Mouse (Mus musculus): ENCODE results near the gene Kcnn1. TPM values are rescaled to one million over a fixed set of nuclear protein-coding genes. Genes with fewer than 3 reads are reported as not detected.

Kcnn1 gene
- polyA plus RNA-seq, 1 experiment from 2014 or later, result 4.3 TPM

DNA sequence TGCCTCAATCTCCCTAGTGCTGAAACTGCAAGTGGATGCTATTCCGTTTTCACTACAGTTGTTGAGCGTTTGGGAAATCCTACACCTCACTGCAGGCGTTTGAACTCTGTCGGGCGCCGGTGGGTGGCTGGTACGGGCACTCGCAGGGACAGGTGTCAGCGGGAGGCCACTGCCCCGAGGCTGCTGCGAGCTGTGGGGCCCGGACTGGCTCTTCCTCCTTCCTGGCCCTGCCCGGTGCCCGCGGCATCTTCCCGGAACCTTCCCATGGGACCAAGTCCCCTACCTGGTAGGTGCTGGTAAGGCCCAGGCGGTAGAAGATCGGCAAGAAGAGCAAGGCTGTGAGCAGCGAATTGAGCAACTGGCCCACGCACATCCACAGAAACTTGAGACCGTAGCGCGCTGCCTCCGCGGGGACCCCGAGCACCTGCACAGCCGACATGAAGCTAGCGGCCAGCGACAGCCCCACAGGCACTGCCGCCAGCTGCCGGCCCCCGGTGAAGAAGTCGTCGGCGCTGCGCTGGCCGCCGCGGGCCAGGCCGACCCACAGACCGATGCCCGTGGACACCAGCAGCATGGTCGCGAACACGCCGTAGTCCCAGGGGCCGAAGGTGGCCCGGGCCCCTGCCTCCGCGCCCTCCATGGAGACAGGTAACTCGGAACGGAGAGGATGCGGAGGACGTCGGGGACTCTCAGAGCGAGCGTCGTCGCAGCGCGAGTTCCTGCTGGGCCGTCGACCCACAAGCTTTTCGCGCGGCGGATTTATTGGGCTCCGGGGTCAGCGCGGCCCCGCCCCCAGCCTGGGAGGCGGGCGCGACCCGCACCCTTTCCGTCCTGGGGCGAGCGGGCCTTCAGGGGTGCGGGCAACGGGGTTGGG lies 29.2 kb upstream of the Kcnn1 start, which contains the start of gene Slc5a5:
Gene Slc5a5, minus strand, starts transcription at position 736 of the 874 bp plus-strand sequence.
- Histone ChIP-seq H3K4me1 (peaks cover 33% of the 10 kb centered on the region), H3K36me3 (peaks cover 33% of the 10 kb centered on the region), H3K27ac (no peak within 1 kb of the TSS), H3K9me3 (peaks cover 3% of the 10 kb centered on the region; the same call in 1 of the 2 replicates), H3K4me2 (replicated peaks) (peak within 1 kb of the TSS; percentile 66), H3K4me3 (peak within 1 kb of the TSS; percentile 40), H3K27me3 (peaks cover 67% of the 10 kb centered on the region), H3K9ac (peak within 1 kb of the TSS; percentile 62)
- ATAC-seq (ENCODE audit: low FRiP score, low read depth), result no peak
- WGBS, result 1% methylated on average over 80 of the region's 80 CpGs

DNA sequence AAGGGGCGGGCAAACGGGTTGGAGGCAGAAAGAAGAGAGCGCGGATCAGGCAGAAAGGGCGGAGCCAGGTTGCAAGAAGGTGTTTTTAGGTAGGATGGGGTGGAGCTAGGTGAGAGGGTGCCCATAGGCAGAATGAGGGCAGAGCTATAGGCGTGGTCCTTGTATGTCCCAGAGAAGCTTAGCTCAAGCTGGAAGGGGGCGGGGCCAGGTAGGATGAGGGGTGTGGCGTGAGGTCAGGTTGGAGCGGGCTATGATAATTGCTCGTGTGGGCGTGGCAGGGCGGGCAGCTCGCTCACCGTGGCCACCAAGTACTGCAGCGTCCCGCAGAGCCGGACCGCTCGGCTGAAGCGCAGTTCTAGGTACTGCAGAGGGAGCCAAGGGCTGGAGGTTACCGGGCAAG lies 28.3 kb upstream of the Kcnn1 start:
- Histone ChIP-seq H3K4me3 (0 out of 2 replicates have a peak overlapping the region, but pooled peaks have one; percentile 10), H3K9me3 (peaks cover 6% of the 10 kb centered on the region; the same call in 1 of the 2 replicates), H3K4me1 (peaks cover 31% of the 10 kb centered on the region), H3K36me3 (peaks cover 31% of the 10 kb centered on the region), H3K9ac (no peak overlapping the region), H3K27me3 (peaks cover 67% of the 10 kb centered on the region), H3K4me2 (replicated peaks) (no peak overlapping the region; the same call in 1 of the 2 replicates), H3K27ac (no peak overlapping the region)
- ATAC-seq (ENCODE audit: low FRiP score, low read depth), result no peak
- WGBS, result 2% methylated on average over 21 of the region's 21 CpGs

DNA sequence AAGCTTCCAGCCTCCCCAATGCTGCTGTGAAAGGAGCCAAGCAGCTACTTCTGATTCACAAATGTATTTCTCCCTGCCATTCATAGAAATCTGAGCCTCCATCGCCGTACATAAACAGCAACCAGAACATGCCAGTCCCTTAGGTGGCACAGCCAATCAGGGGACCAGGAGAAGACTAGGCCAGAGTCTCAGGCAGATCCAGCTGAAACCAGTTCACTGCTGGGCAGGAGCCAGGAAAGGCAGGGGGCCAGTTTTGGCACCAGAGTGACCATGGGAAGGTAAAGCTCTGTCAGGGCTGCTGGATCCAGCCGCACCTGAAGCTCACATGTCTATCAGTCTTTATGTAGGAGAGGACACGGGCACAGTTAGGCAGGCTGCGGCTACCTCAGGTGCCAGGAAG lies 27.6 kb upstream of the Kcnn1 start:
- Histone ChIP-seq H3K4me2 (replicated peaks) (no peak overlapping the region), H3K4me3 (no peak overlapping the region), H3K4me1 (peaks cover 24% of the 10 kb centered on the region), H3K27ac (no peak overlapping the region), H3K27me3 (peaks cover 72% of the 10 kb centered on the region), H3K9me3 (peaks cover 8% of the 10 kb centered on the region; the same call in 1 of the 2 replicates), H3K9ac (no peak overlapping the region), H3K36me3 (peaks cover 26% of the 10 kb centered on the region)
- 93% methylated on average over 5 of the region's 5 CpGs for WGBS
- no peak for ATAC-seq (ENCODE audit: low FRiP score, low read depth)

DNA sequence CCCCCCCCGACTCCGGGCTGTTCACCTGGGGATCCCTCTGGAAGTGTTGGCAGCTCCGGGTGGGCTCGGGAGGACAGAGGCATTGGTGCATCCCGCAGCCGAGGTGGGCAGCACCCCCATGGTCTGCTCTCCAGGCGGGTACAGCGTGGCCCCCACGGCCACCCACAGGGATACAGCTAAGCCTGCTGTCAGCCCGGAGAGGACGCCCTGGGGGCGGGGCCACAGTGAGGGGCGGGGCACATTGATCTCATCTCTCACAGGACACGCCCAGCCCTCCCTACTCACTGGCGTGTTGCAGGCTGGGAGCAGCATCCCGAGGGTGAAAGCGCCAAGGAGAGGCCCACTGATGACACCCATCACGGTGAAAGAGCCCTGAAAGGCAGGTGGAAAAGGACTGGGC lies 24.6 kb upstream of the Kcnn1 start:
- Histone ChIP-seq H3K27me3 (peaks cover 47% of the 10 kb centered on the region), H3K9ac (no peak overlapping the region), H3K4me1 (peaks cover 12% of the 10 kb centered on the region), H3K4me3 (no peak overlapping the region), H3K4me2 (replicated peaks) (no peak overlapping the region), H3K27ac (no peak overlapping the region), H3K36me3 (no peaks in the 10 kb centered on the region), H3K9me3 (peaks cover 8% of the 10 kb centered on the region; the same call in 1 of the 2 replicates)
- ATAC-seq (ENCODE audit: low FRiP score, low read depth), result no peak
- WGBS, result 4% methylated on average over 17 of the region's 18 CpGs

DNA sequence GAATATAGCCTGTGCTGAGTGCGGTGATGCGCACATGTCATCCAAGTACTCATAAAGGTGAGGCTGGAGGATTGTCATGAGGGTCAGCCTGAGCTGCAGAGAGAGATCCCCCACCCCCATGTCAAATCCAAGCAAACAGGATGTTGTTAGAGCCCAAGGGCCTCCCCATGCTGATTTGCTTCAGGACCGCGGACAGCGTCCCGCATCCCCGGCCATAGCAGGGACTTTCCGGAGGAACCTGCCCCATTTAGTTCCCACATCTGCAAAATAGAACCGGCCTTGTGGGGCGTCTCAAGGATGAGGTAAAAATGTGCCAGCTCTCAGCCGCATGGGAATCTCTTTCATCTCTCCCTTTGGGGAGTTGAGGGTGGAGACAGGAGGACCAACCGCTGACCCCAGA lies 22.6 kb upstream of the Kcnn1 start:
- H3K9ac ChIP-seq, result no peak overlapping the region
- peaks cover 6% of the 10 kb centered on the region; the same call in 1 of the 2 replicates for H3K9me3 ChIP-seq
- H3K27me3 ChIP-seq, result peaks cover 27% of the 10 kb centered on the region
- H3K4me3 ChIP-seq, result no peak overlapping the region
- H3K4me1 ChIP-seq, result peaks cover 4% of the 10 kb centered on the region
- H3K36me3 ChIP-seq, result no peaks in the 10 kb centered on the region
- ATAC-seq (ENCODE audit: low FRiP score, low read depth), result no peak
- H3K4me2 ChIP-seq (replicated peaks), result no peak overlapping the region
- no peak overlapping the region for H3K27ac ChIP-seq
- 10% methylated on average over 12 of the region's 12 CpGs for WGBS

DNA sequence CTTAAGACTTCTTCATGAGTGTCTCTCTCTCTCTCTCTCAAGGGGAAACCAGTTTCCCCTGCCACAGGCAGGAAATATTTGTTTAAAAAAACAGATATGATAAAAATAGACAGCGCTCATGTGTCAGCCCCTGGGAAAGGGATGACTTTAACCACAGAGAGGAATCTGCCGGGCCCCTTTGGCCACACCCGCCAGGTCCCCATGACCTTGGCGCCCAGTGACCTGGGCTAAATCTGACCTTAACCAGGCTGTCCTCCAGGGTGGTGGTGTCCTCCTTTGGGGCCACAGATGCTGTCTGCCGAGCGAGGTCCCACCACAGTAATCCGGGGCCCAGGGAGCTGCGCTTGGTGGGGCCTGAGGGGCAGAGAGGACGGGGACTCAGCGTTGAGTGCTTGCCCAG lies 21.6 kb upstream of the Kcnn1 start:
- no peak overlapping the region for H3K9ac ChIP-seq
- H3K4me2 ChIP-seq (replicated peaks), result no peak overlapping the region
- H3K27me3 ChIP-seq, result peaks cover 17% of the 10 kb centered on the region
- peaks cover 5% of the 10 kb centered on the region; the same call in 1 of the 2 replicates for H3K9me3 ChIP-seq
- ATAC-seq (ENCODE audit: low FRiP score, low read depth), result no peak
- no peak overlapping the region for H3K27ac ChIP-seq
- no peaks in the 10 kb centered on the region for H3K36me3 ChIP-seq
- no peak overlapping the region for H3K4me3 ChIP-seq
- H3K4me1 ChIP-seq, result peaks cover 14% of the 10 kb centered on the region
- WGBS, result 87% methylated on average over 10 of the region's 10 CpGs

DNA sequence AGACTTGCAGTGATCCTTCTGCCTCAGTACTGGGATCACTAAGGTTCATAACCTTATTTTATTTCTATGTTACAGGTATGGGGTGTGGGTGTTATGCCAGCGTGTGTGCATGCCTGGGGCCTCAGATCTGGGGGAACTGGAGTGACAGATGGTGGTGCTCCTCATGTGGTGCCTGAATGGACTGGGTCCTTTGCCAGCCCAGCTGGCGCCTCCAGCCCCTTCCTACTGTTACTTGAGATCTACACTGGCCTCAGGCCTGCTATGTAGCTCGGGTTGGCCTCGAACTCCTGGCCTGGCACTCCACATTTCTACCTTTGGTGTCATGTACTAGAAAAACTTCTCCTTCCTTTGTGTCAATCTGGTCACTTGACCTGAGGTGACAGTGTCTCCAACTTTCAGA lies 21.1 kb upstream of the Kcnn1 start:
- H3K36me3 ChIP-seq, result no peaks in the 10 kb centered on the region
- no peak for ATAC-seq (ENCODE audit: low FRiP score, low read depth)
- no peak overlapping the region for H3K4me3 ChIP-seq
- WGBS, result 83% methylated on average over 4 of the region's 4 CpGs
- H3K27me3 ChIP-seq, result peaks cover 12% of the 10 kb centered on the region
- H3K9me3 ChIP-seq, result peaks cover 5% of the 10 kb centered on the region; the same call in 1 of the 2 replicates
- no peak overlapping the region for H3K27ac ChIP-seq
- no peak overlapping the region for H3K9ac ChIP-seq
- H3K4me2 ChIP-seq (replicated peaks), result no peak overlapping the region
- H3K4me1 ChIP-seq, result peaks cover 16% of the 10 kb centered on the region

DNA sequence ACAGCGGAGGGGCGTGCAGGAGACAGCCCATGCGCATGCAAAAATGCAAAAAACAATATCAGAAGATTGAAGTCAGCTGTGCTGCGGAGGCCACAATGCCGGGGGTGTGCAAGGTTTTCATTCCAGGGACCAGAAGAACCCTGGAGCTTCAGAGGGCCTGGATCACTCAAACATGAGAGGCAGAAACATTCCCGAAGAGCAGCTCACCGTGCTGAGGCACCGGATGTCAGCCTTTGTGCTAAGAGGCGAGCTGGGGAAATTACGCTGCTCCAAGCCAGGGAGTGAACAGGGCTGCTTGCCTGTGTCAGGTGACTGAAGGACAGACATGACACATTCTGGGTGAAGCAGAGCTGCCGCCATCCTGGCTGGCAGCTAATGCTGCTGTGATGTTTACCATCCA lies 17.5 kb upstream of the Kcnn1 start:
- no peaks in the 10 kb centered on the region for H3K9me3 ChIP-seq
- peak overlapping the region; percentile 43; the same call in 1 of the 2 replicates for H3K9ac ChIP-seq
- H3K4me1 ChIP-seq, result peaks cover 16% of the 10 kb centered on the region
- ATAC-seq (ENCODE audit: low FRiP score, low read depth), result no peak; the same call in 1 of the 2 replicates
- no peaks in the 10 kb centered on the region for H3K36me3 ChIP-seq
- H3K27ac ChIP-seq, result no peak overlapping the region; the same call in 1 of the 2 replicates
- no peaks in the 10 kb centered on the region; the same call in 1 of the 2 replicates for H3K27me3 ChIP-seq
- no peak overlapping the region for H3K4me3 ChIP-seq
- H3K4me2 ChIP-seq (replicated peaks), result peak overlapping the region; percentile 25
- WGBS, result 21% methylated on average over 11 of the region's 11 CpGs

DNA sequence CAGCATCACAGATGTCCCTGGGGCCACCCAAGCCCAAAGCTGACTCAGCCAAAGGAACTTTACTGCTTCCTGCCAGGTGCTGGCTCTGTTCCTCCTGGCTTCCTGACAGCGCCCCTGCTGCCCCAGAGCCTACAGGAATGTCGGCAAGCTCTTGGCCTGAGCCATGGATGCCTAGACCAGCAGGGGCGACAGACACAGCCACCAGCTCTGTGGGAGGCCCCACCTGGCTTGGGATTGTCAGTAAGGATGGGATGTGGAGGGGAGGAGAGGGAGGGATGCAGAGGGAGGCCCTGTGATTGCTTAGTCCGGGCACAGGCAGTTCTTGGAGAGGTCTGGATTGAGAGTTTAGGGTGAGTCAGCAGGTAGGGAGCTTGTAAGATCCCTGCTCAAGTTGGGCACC lies 17.1 kb upstream of the Kcnn1 start:
- 0% methylated on average over 4 of the region's 4 CpGs for WGBS

DNA sequence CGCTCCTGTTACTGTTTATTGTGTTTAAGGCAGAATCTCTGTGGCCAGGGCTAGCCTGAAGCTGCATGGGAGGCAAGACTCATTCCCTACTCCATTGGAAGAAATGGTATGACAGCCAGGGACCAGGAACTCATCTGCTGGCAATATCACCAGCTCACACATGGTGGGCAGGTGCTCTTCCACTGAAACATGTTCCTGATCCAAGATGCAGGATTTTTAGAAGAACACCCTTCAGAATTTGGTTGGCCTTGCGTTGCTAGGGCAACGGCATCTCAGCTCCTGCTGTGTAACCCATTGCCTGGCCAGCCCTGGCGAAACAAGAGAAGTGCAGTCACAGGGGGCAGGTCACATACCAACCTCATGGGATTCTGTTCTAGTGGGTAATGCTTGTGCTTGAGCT lies 16.4 kb upstream of the Kcnn1 start:
- 0 out of 2 replicates have a peak overlapping the region, but pooled peaks have one; percentile 43 for H3K9ac ChIP-seq
- no peak overlapping the region for H3K4me2 ChIP-seq (replicated peaks)
- H3K27me3 ChIP-seq, result no peaks in the 10 kb centered on the region; the same call in 1 of the 2 replicates
- no peak overlapping the region for H3K27ac ChIP-seq
- ATAC-seq (ENCODE audit: low FRiP score, low read depth), result no peak
- H3K36me3 ChIP-seq, result no peaks in the 10 kb centered on the region
- H3K4me1 ChIP-seq, result peaks cover 16% of the 10 kb centered on the region
- H3K4me3 ChIP-seq, result no peak overlapping the region
- H3K9me3 ChIP-seq, result no peaks in the 10 kb centered on the region
- 49% methylated on average over 4 of the region's 4 CpGs for WGBS

More for the DNA sequence above, 17.1 kb upstream of the Kcnn1 start:
- no peaks in the 10 kb centered on the region for H3K9me3 ChIP-seq
- H3K4me3 ChIP-seq, result no peak overlapping the region
- no peaks in the 10 kb centered on the region for H3K36me3 ChIP-seq
- ATAC-seq (ENCODE audit: low FRiP score, low read depth), result peak; percentile 21
- peaks cover 16% of the 10 kb centered on the region for H3K4me1 ChIP-seq
- no peak overlapping the region; the same call in 1 of the 2 replicates for H3K27ac ChIP-seq
- peak overlapping the region; percentile 25 for H3K4me2 ChIP-seq (replicated peaks)
- peak overlapping the region; percentile 43; the same call in 1 of the 2 replicates for H3K9ac ChIP-seq
- no peaks in the 10 kb centered on the region; the same call in 1 of the 2 replicates for H3K27me3 ChIP-seq

DNA sequence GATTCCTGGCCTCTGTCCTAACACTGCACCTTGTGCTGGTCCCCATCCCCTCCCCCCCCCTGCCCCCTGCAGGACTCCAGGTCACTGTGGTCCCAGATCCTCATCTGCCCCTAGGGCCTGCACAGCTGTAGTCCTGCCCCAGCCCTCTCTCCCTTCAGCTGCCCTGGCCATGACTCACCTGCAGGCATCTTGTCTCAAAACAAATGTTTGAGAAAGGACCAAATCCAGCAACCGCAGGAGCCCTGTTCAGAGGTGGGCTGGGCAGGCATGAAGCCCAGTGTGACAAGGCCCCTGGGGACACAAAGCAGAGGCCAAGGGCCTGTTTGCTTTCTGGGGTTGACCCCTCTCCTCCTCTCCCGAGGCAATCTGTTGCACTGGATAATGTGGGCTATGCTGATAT lies 15.1 kb upstream of the Kcnn1 start:
- 45% methylated on average over 2 of the region's 2 CpGs for WGBS
- Histone ChIP-seq H3K27ac (no peak overlapping the region), H3K4me1 (peaks cover 16% of the 10 kb centered on the region), H3K9me3 (no peaks in the 10 kb centered on the region), H3K4me3 (no peak overlapping the region), H3K4me2 (replicated peaks) (no peak overlapping the region), H3K27me3 (no peaks in the 10 kb centered on the region; the same call in 1 of the 2 replicates), H3K36me3 (no peaks in the 10 kb centered on the region), H3K9ac (no peak overlapping the region)
- ATAC-seq (ENCODE audit: low FRiP score, low read depth), result no peak

DNA sequence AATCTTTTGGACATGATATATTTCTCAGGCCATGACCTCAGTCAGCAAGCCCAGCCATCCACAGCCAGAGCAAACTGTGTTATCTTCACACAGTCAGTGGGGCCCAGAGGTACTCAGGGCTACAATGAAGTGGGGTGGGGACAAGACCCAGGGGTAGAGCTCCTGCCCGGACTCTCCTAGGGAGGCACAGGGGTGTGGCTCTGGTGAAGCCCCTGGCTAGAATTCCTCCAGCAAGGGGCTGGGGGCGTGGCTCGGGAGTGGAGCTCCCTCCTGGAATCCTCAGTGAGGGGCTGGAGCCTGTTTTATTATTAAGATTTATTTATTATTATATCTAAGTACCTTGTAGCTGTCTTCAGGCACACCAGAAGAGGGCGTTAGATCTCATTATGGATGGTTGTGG lies 13.3 kb upstream of the Kcnn1 start:
- no peak overlapping the region for H3K4me3 ChIP-seq
- H3K9me3 ChIP-seq, result no peaks in the 10 kb centered on the region
- H3K27me3 ChIP-seq, result no peaks in the 10 kb centered on the region; the same call in 1 of the 2 replicates
- H3K4me1 ChIP-seq, result peaks cover 27% of the 10 kb centered on the region
- WGBS, result 51% methylated on average over 4 of the region's 4 CpGs
- no peak overlapping the region; the same call in 1 of the 2 replicates for H3K9ac ChIP-seq
- no peak overlapping the region for H3K27ac ChIP-seq
- H3K4me2 ChIP-seq (replicated peaks), result no peak overlapping the region
- no peak for ATAC-seq (ENCODE audit: low FRiP score, low read depth)
- H3K36me3 ChIP-seq, result no peaks in the 10 kb centered on the region

Measured in limb, embryonic 13.5 days (tissue).